Mouse (Mus musculus) erythroblast, embryonic 14.5 days (primary cell): ENCODE data around the gene Pgls. TPM values are rescaled to one million over a fixed set of nuclear protein-coding genes. Genes with fewer than 3 reads are reported as not detected.

ENCODE experiments used
- H3K27me3 ChIP-seq: 2 replicates; pipeline ENCODE4 v1.6.1; 2012; ENCODE audit warnings: inconsistent platforms; ENCODE audit not compliant: control insufficient read depth
- H3K36me3 ChIP-seq: 2 replicates; pipeline ENCODE4 v1.6.1; 2012; ENCODE audit warnings: mild to moderate bottlenecking, inconsistent platforms; ENCODE audit not compliant: control insufficient read depth
- H3K4me1 ChIP-seq: 2 replicates; pipeline ENCODE4 v1.6.1; 2012; ENCODE audit warnings: inconsistent platforms; ENCODE audit not compliant: control insufficient read depth
- H3K4me3 ChIP-seq: replicated peaks from 2 replicates; pipeline ENCODE3; 2012; ENCODE audit warnings: moderate library complexity, mild to moderate bottlenecking, inconsistent platforms
- H3K9me3 ChIP-seq: 2 replicates; pipeline ENCODE4 v1.6.1; 2012; ENCODE audit warnings: low read length, inconsistent platforms, mixed read lengths; ENCODE audit not compliant: control insufficient read depth
- GATA1 ChIP-seq: IDR thresholded peaks from 2 replicates; pipeline ENCODE4 v1.6.1; 2012; ENCODE audit warnings: low read length, inconsistent platforms, mixed read lengths
- TAL1 ChIP-seq: IDR thresholded peaks from 3 replicates; pipeline ENCODE4 v1.6.1; 2012; ENCODE audit warnings: low read length, inconsistent platforms, mixed read lengths
- polyA plus RNA-seq: library from polyadenylated mRNA; stranded (reverse); fragments of >175 nt; gene quantifications from 2 replicates; pipeline ENCODE4 v1.2.3, GENCODE M21; 2012

The Pgls gene
- polyA plus RNA-seq, 1 experiment: 12.5 TPM

DNA sequence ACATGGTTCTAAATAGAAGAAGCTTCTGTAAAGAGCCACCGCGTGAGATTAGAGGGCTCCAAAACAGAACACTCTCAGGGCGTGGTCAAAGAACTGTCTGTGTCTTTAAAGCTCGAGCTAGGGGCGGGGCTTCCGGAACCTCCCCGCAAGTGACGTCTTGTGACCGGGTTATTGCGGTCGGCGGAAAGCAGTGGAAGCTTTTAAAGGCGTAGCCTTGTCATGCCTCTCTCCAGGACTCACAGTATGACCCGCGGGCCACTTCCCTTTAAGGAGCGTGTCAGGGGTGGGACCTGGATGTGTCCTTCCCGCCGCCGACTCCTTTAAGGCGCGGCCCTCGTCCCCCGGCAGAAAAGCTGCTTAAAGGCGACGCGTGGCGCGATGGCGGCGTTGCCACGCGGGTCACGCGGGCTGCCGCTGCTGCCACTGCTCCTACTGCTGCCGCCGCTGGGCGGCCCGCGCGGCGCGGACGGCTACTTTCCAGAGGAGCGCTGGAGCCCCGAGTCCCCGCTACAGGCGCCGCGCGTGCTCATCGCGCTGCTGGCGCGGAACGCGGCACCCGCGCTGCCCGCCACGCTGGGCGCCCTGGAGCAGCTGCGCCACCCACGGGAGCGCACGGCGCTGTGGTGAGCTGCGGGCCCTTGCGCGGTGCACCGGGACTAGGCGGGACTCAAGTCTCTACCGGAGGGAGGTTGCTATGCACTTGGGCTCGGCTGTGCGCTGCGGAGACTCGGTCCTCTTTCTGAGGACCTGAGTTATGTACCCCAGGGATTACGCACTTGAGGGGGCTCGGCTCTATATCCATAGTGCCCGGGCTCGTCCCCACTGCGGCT lies 19.1 kb downstream of the Pgls start, which contains the start of gene Colgalt1:
TSS of gene Colgalt1 (plus strand) at position 177 of the 830 bp plus-strand sequence.
- Histone ChIP-seq H3K4me1 (peaks cover 48% of the 10 kb centered on the region), H3K27me3 (no peaks in the 10 kb centered on the region)

GRCm38 (mm10) chr8:71612141-71612540 lies 20.2 kb downstream of the Pgls start:
- H3K4me1 ChIP-seq: peaks cover 41% of the 10 kb centered on the region
- no peaks in the 10 kb centered on the region for H3K27me3 ChIP-seq
- H3K9me3 ChIP-seq: no peaks in the 10 kb centered on the region
- H3K4me3 ChIP-seq: peak overlapping the region; percentile 93
- peaks cover 37% of the 10 kb centered on the region for H3K36me3 ChIP-seq
- no peak for TF ChIP-seq GATA1
- TF ChIP-seq TAL1: no peak

More for the DNA sequence above, 19.1 kb downstream of the Pgls start, which contains the start of gene Colgalt1:
- Histone ChIP-seq H3K9me3 (no peaks in the 10 kb centered on the region), H3K4me3 (peak within 1 kb of the TSS; percentile 93), H3K36me3 (peaks cover 28% of the 10 kb centered on the region)
- no peak for TF ChIP-seq TAL1
- no peak for TF ChIP-seq GATA1

DNA sequence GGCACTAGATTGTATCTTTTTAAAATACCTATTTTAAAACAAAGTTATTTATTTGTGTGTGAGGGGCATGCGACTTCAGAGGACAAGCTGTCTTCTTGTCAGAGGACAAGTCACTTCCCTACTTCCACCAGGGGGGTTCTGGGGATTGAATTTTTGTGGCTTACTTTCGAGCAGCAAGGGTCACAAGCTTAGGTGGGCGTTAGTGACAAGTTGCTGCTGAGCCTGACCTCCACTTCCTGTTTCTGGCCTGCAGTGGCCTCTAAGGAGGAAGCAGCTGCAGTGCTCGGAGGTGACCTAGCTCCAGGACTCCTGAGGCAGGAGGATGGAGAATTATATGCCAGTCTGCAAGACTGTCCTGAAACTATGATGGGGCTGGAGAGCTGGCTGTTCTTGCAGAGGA lies 21.4 kb downstream of the Pgls start:
- H3K27me3 ChIP-seq: no peaks in the 10 kb centered on the region
- TF ChIP-seq GATA1: no peak
- no peak for TF ChIP-seq TAL1
- peaks cover 36% of the 10 kb centered on the region for H3K4me1 ChIP-seq
- no peaks in the 10 kb centered on the region for H3K9me3 ChIP-seq
- H3K36me3 ChIP-seq: peaks cover 50% of the 10 kb centered on the region
- H3K4me3 ChIP-seq: no peak overlapping the region

DNA sequence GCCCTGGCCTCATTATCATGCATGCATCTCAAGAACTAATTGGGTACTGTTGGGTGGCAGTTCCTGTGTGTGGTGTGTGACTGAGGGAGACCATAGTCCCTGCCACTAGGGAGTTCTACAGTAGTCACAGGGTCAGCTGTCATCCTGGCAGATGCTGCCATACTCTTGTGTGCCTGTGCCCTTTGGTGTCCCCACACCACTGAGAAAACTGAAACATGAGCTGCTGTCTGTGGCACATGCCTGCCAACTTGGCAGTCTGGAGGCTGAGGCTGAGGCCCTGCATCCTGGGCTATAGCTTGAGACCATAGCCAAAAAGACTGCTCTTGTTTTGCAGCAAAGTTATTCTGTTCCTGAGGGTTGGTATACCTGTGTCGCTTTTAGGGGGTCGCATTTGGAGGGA lies 27.8 kb downstream of the Pgls start:
- Histone ChIP-seq H3K4me1 (no peaks in the 10 kb centered on the region), H3K27me3 (no peaks in the 10 kb centered on the region), H3K36me3 (peaks cover 91% of the 10 kb centered on the region), H3K9me3 (peaks cover 28% of the 10 kb centered on the region), H3K4me3 (no peak overlapping the region)
- TF ChIP-seq GATA1 (no peak), TAL1 (no peak)

DNA sequence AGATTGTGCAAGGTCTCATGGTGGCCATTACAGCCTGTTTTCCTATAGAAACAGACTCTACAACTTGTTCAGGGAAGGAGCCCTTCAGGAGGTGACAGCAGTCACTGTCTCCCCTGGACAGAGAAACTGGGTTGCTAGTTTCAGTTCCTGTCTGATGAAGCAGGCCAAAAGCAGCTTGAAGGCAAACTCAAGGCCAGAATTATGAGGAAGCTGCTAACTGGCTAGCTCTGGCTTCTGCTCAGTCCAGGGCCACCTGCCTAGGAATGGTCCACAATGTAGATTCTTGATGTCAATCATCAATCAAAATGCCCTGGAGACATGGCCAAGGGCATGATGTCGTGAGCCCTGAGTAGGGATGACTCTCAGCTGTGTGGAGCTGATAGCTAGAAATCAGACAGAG lies 33.1 kb downstream of the Pgls start:
- Histone ChIP-seq H3K36me3 (peaks cover 60% of the 10 kb centered on the region), H3K4me3 (no peak overlapping the region), H3K27me3 (peaks cover 20% of the 10 kb centered on the region), H3K9me3 (peaks cover 36% of the 10 kb centered on the region), H3K4me1 (peaks cover 20% of the 10 kb centered on the region)
- no peak for TF ChIP-seq TAL1
- TF ChIP-seq GATA1: no peak

- TF ChIP-seq GATA1 (no peak), TAL1 (no peak)
- H3K4me1 ChIP-seq: peaks cover 22% of the 10 kb centered on the region
- peaks cover 35% of the 10 kb centered on the region for H3K27me3 ChIP-seq
- H3K9me3 ChIP-seq: peaks cover 28% of the 10 kb centered on the region
- no peak overlapping the region for H3K4me3 ChIP-seq
- peaks cover 44% of the 10 kb centered on the region for H3K36me3 ChIP-seq
These were observed 34.8 kb downstream of the Pgls start for GRCm38 (mm10) chr8:71626753-71627152.

DNA sequence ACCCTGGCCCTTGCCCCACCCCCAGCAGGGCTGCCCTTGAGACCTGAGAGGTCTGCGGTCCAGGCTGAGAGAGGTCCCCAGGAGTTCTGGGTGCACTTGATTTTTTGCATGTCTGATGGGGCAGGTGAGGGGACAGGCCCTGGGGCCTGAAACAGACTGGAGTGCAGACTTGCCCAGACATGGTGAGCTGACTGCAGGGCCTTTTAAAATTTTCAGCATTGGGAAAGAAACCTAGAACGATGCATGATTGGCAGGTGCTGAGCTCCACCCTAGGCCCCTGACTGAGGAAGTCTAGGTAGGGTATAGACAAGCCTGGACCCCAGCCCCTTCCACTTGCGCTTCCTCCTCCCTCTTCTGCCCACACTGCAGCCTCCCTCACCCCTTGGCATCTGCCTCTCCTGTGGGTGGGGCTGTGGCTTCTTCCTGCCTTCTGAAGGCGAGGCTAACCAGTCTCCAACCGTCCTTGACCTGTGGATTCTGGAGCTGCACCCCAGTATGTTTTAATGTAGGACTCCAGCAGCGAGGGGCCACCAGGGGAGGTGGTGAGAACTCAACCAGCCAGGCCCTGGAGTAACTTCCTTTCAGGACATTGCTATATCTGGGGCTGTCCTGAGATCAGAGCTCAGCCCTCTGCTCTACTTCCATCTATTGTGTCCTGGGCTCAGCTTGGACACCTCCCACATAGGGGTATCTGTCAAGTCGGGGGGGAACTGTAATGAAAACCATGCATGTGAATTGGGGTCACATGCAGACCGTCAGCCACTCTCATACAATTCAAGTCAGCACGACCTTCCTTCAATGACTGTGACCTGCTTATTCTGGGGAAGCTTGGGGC lies 35.5 kb downstream of the Pgls start:
- Histone ChIP-seq H3K27me3 (peaks cover 39% of the 10 kb centered on the region), H3K4me3 (no peak overlapping the region), H3K36me3 (peaks cover 36% of the 10 kb centered on the region), H3K4me1 (peaks cover 26% of the 10 kb centered on the region), H3K9me3 (peaks cover 21% of the 10 kb centered on the region)
- TF ChIP-seq TAL1: no peak
- no peak for TF ChIP-seq GATA1

DNA sequence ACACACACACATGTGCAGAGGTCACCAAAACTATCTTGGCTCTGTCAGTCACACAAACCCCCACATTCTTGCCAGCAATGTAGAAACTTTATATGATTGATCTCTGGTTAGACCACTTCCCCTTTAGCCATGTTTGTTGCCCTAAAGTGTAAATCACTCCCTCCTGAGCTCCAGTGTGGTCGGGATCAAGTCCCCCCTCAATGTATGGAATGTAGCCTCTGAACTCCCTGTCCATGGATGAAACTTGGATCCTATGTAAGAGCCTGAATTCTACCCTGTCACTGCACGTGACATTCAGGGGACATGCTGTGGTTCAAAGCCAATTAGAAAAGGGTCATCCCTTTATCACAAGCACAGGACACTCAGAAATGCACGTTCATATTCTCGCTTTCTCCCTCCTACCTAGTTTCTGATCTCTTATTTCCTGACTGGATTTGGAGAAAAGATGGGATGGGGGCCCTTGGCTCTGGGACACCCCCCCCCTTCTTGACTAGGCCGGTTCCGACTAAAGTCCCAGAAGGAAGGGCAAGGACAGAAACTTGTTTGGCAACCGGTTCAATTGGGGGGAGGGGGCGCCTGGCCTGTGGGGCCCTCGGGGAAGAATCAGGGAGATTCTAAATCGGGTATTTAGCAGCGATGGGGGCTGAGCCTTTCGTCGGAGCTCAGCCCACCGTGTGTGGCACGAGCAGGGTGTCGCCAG lies 36.6 kb downstream of the Pgls start:
- H3K27me3 ChIP-seq: peaks cover 49% of the 10 kb centered on the region
- peaks cover 34% of the 10 kb centered on the region for H3K4me1 ChIP-seq
- TF ChIP-seq TAL1 (no peak), GATA1 (no peak)
- H3K4me3 ChIP-seq: peak overlapping the region; percentile 62
- peaks cover 10% of the 10 kb centered on the region for H3K9me3 ChIP-seq
- H3K36me3 ChIP-seq: peaks cover 26% of the 10 kb centered on the region

DNA sequence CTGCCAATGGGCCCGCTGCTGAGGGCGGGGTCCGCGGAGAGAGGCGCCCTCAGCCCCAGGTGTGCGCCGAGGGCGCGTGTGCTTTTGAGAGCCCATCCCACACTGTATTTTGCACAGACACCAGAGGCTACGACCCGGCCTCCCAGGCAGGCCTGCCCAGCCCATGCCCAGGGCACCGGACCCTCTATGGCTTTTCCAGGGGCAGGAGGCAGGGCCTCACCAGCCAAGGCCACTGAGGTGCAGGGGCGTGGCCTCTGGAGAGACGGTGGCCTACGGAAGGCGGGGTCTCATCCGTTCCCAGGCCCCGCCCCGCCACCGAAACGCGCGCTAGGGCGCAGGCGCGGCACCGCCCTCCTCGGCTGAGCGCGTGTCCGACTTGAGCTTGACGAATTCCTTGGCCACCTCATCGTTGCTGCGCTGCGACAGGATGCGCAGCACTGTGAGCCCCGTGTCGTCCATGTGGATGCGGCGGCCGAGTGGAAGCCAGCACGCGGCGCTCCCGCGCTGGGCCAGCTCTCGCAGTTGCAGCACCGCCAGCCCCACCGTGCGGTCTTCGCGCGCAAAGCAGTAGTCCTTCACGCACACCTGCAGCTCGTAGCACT lies 37.2 kb downstream of the Pgls start:
- H3K27me3 ChIP-seq: peaks cover 56% of the 10 kb centered on the region
- peaks cover 41% of the 10 kb centered on the region for H3K4me1 ChIP-seq
- H3K36me3 ChIP-seq: peaks cover 19% of the 10 kb centered on the region
- no peak for TF ChIP-seq TAL1
- TF ChIP-seq GATA1: no peak
- peak overlapping the region; percentile 62 for H3K4me3 ChIP-seq
- H3K9me3 ChIP-seq: peaks cover 8% of the 10 kb centered on the region
